Comparison of ENCODE assay signal across 9 mouse cellular contexts in genomic region chr15:85981768-85982415, GRCm38 (mm10). TPM values are rescaled to one million over a fixed set of nuclear protein-coding genes. Genes with fewer than 3 reads are reported as not detected.
A peak's percentile ranks its signal among the peaks of the same experiment; 100 is the strongest.
DNase-seq lines count a peak whose midpoint lies in the region; ATAC-seq and TF ChIP-seq lines count a peak whose summit lies in the region.
"Had no signal": no experiment of that assay in that cellular context is flagged by ENCODE, and none has a peak within 500 bp of the region (broad histone marks: within the 10 kb centered on the region; RNA-seq: fewer than 3 reads in every experiment).

No protein-coding gene starts in this region.

- peak; percentile 38; the same call in 1 of the 2 replicates for ATAC-seq in heart, embryonic 12.5 days (ENCODE audit: insufficient number of reproducible peaks, low FRiP score)
- ATAC-seq in erythroid progenitor cell, adult 5-6 weeks (replicated peaks; ENCODE audit: low FRiP score, poor library complexity, severe bottlenecking) = peak; percentile 91
- ATAC-seq in hindbrain, postnatal 0 days = no peak

- no peak for DNase-seq in heart, postnatal 10 days
- peak; percentile 60 for DNase-seq in lung, postnatal 10 days
- peak; percentile 80 to 82 for DNase-seq in thymus, postnatal 10 days (ENCODE audit: low spot score in 2 of 2)
- DNase-seq in hindbrain, postnatal 0 days (ENCODE audit: low spot score) = no peak
- no peak for DNase-seq in urinary bladder, postnatal 36 days (ENCODE audit: low spot score in 2 of 2)
- DNase-seq in ovary, postnatal 14 days (ENCODE audit: low spot score) = no peak

- no peaks in the 10 kb centered on the region for H3K27me3 ChIP-seq in heart, embryonic 12.5 days (replicated peaks)
- H3K27me3 ChIP-seq in hindbrain, postnatal 0 days (ENCODE audit: insufficient read depth, low read length) = no peaks in the 10 kb centered on the region
- H3K27me3 ChIP-seq: limb, embryonic 15.5 days had no signal

- H3K9ac ChIP-seq in heart, embryonic 12.5 days = no peak overlapping the region
- H3K9ac ChIP-seq in hindbrain, postnatal 0 days (replicated peaks; ENCODE audit: low read length) = no peak overlapping the region
- H3K9ac ChIP-seq: limb, embryonic 15.5 days had no signal

- TF ChIP-seq CTCF in hindbrain, postnatal 0 days (IDR thresholded peaks at IDR 0.05; ENCODE audit: low read depth) = no peak

- WGBS in heart, embryonic 12.5 days = 38% methylated on average over 11 of the region's 11 CpGs
- WGBS in hindbrain, postnatal 0 days = 54% methylated on average over 11 of the region's 11 CpGs

- no peaks in the 10 kb centered on the region for H3K36me3 ChIP-seq in heart, embryonic 12.5 days
- no peaks in the 10 kb centered on the region for H3K36me3 ChIP-seq in hindbrain, postnatal 0 days (ENCODE audit: insufficient read depth, low read length)
- H3K36me3 ChIP-seq: limb, embryonic 15.5 days had no signal

- no peak overlapping the region for H3K4me3 ChIP-seq in heart, embryonic 12.5 days
- H3K4me3 ChIP-seq in hindbrain, postnatal 0 days (ENCODE audit: low read length) = no peak overlapping the region
- H3K4me3 ChIP-seq: limb, embryonic 15.5 days had no signal

- no peak overlapping the region for H3K4me2 ChIP-seq in heart, embryonic 12.5 days
- no peak overlapping the region for H3K4me2 ChIP-seq in hindbrain, postnatal 0 days (ENCODE audit: low read depth, low read length)
- H3K4me2 ChIP-seq: limb, embryonic 15.5 days had no signal

- intact Hi-C loops in heart, postnatal 10 days (cut with DNase I) = no loop called here

- no peaks in the 10 kb centered on the region for H3K9me3 ChIP-seq in heart, embryonic 12.5 days (replicated peaks)
- H3K9me3 ChIP-seq in hindbrain, postnatal 0 days (ENCODE audit: low read length) = no peaks in the 10 kb centered on the region
- H3K9me3 ChIP-seq: limb, embryonic 15.5 days had no signal

- no peak overlapping the region for H3K27ac ChIP-seq in heart, embryonic 12.5 days (ENCODE audit: poor library complexity, severe bottlenecking)
- H3K27ac ChIP-seq in hindbrain, postnatal 0 days = no peak overlapping the region
- H3K27ac ChIP-seq: limb, embryonic 15.5 days had no signal

- H3K4me1 ChIP-seq in heart, embryonic 12.5 days (replicated peaks) = peaks cover 16% of the 10 kb centered on the region
- no peaks in the 10 kb centered on the region for H3K4me1 ChIP-seq in hindbrain, postnatal 0 days (ENCODE audit: insufficient read depth, low read length)

RNA-seq across cellular contexts. Expression of gene Celsr1, which starts 51.7 kb away (rescaled TPM):
- 2.0 and 2.3 TPM in 2 replicates for polyA plus RNA-seq in heart, embryonic 12.5 days (2016; fragmentation: Nextera tagmentation; extraction: Ambion mirVana)
- total RNA-seq in heart, postnatal 10 days (2021) = 10 to 100 TPM; 15.1 to 17.1 TPM
- total RNA-seq in erythroid progenitor cell, adult 5-6 weeks (2015; ENCODE audit: low replicate concordance) = 1.1 and 1.3 TPM in 2 replicates
- 0.30 and 0.39 TPM in 2 replicates for total RNA-seq in erythroid progenitor cell, adult 5-6 weeks (2017; ENCODE audit: low replicate concordance)
- 16.4 and 19.4 TPM in 2 replicates for total RNA-seq in hindbrain, postnatal 0 days (2014; rRNA removed)
- 0.98 and 0.99 TPM in 2 replicates for polyA plus RNA-seq in hindbrain, postnatal 0 days (2015; fragmentation: Nextera tagmentation; extraction: Ambion mirVana)

Comparison
In these comparisons a context has a peak if more than half of its experiments do, and no peak if none do; other contexts are left out.
1. DNase-seq: peak in lung, postnatal 10 days (single experiment) and thymus, postnatal 10 days (2 of 2); none in heart, postnatal 10 days (0 of 2), hindbrain, postnatal 0 days (single experiment), urinary bladder, postnatal 36 days (0 of 2) and ovary, postnatal 14 days (single experiment).